Mouse (Mus musculus) kidney, embryonic 14.5 days (tissue): ENCODE measurements around the gene Pilrb1. TPM values are rescaled to one million over a fixed set of nuclear protein-coding genes. Genes with fewer than 3 reads are reported as not detected.

Source experiments
- ATAC-seq: fragments of 200-750 bp; cut with Nextera tagmentation; 2 replicates; pipeline ENCODE4 v1.8.0; 2017; ENCODE audit warnings: moderate number of reproducible peaks, mild to moderate bottlenecking, moderate TSS enrichment, moderate library complexity; ENCODE audit not compliant: low FRiP score, low TSS enrichment
- H3K27ac ChIP-seq: fragments of 300-500 bp; sonication (generic); 2 replicates; pipeline ENCODE4 v1.5.1; 2014; ENCODE audit warnings: low read depth, mild to moderate bottlenecking, low read length, moderate library complexity, mixed read lengths
- H3K27me3 ChIP-seq: fragments of 300-500 bp; sonication (generic); 2 replicates; pipeline ENCODE4 v1.6.1; 2014; ENCODE audit warnings: mild to moderate bottlenecking, low read length; ENCODE audit not compliant: control insufficient read depth, insufficient read depth
- H3K36me3 ChIP-seq: fragments of 300-500 bp; sonication (generic); 2 replicates; pipeline ENCODE4 v1.6.1; 2014; ENCODE audit warnings: low read length, mixed read lengths; ENCODE audit not compliant: control insufficient read depth, insufficient read depth
- H3K4me1 ChIP-seq: fragments of 300-500 bp; sonication (generic); 2 replicates; pipeline ENCODE4 v1.6.1; 2014; ENCODE audit warnings: low read length, mixed read lengths; ENCODE audit not compliant: control insufficient read depth, insufficient read depth
- H3K4me2 ChIP-seq: fragments of 300-500 bp; sonication (generic); replicated peaks from 2 replicates; pipeline ENCODE4 v1.6.1; 2014; ENCODE audit warnings: low read depth, mild to moderate bottlenecking, low read length
- H3K4me3 ChIP-seq: fragments of 300-500 bp; sonication (generic); 2 replicates; pipeline ENCODE4 v1.5.1; 2014; ENCODE audit warnings: mild to moderate bottlenecking, low read length
- H3K9ac ChIP-seq: fragments of 300-500 bp; sonication (generic); 2 replicates; pipeline ENCODE4 v1.6.1; 2014; ENCODE audit warnings: low read depth, mild to moderate bottlenecking, low read length, moderate library complexity
- H3K9me3 ChIP-seq: fragments of 300-500 bp; sonication (generic); 2 replicates; pipeline ENCODE4 v1.6.1; 2016; ENCODE audit warnings: low read length; ENCODE audit not compliant: control insufficient read depth
- WGBS: fragments of 180-500 bp; shearing (Covaris S2); extraction: QIAGEN DNeasy Blood & Tissue Kit; methylation state at CpG from one replicate; pipeline ENCODE4 v1.1.7; 2014; 5-methylcytosine and 5-hydroxymethylcytosine counted together
- polyA plus RNA-seq: library from polyadenylated mRNA; unstranded; fragments of >200 nt; fragmentation: Nextera tagmentation; extraction: Ambion mirVana; gene quantifications from 2 replicates; pipeline ENCODE4 v1.2.1, GENCODE M21; 2014

The Pilrb1 gene
- polyA plus RNA-seq, 1 experiment from 2014 or later, result 0.31 TPM

DNA sequence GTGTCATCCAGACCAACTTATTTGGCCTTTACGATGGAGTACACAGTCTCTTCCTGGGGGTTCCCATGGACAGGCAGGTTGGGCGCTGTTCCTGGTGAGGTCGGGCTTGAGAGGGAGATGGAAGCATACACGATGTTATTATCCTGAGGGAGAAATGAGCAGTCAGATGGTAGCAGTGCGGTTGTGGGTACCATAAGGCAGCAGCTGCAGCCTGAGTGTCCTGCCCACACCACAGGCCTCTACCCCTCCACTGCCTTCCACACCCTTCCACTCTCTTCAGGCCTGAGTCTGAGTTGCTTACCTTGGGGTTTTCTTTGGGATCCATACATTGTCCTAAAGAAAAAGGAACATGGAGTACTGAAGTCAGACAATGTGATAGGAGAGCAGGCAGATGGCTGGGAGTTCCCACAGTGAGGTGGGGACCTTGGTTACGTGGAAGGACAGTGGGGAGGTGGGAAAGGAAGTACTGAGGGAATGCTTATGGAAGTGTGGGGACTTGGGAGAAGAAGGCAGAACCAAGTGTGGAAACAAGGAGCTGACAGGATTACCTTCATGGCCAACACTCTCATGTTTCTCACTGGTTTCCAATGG is 34.4 kb downstream of the Pilrb1 start:
- no peaks in the 10 kb centered on the region for H3K9me3 ChIP-seq
- no peak for ATAC-seq
- no peaks in the 10 kb centered on the region for H3K4me1 ChIP-seq
- no peaks in the 10 kb centered on the region for H3K27me3 ChIP-seq
- H3K27ac ChIP-seq, result no peak overlapping the region
- H3K36me3 ChIP-seq, result no peaks in the 10 kb centered on the region
- no peak overlapping the region for H3K4me2 ChIP-seq
- H3K4me3 ChIP-seq, result no peak overlapping the region
- no peak overlapping the region for H3K9ac ChIP-seq
- 89% methylated on average over 6 of the region's 6 CpGs for WGBS

DNA sequence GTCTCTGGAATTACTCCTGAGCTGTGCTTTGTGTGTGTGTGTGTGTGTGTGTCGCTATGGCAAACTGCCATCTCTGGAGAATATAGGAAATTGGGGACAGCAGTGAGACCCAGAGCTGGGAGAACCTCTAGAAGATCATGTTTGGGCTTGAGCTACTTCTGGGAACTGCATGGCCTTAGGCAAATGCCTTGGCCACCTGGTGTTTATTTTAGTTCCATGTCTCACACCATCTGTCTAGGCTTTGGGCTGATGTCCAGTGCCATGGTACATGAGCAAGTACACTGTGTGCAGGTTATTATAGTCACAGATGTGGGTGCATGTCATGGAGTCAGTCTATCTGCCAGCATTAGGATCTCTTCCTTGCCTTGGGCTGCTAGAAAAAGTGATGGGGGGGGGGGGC is 35.3 kb downstream of the Pilrb1 start:
- no peak for ATAC-seq
- Histone ChIP-seq H3K27ac (no peak overlapping the region), H3K4me2 (no peak overlapping the region), H3K9ac (no peak overlapping the region), H3K4me3 (no peak overlapping the region), H3K4me1 (no peaks in the 10 kb centered on the region), H3K36me3 (no peaks in the 10 kb centered on the region), H3K9me3 (no peaks in the 10 kb centered on the region), H3K27me3 (no peaks in the 10 kb centered on the region)
- WGBS, result 82% methylated on average over 1 of the region's 1 CpGs

DNA sequence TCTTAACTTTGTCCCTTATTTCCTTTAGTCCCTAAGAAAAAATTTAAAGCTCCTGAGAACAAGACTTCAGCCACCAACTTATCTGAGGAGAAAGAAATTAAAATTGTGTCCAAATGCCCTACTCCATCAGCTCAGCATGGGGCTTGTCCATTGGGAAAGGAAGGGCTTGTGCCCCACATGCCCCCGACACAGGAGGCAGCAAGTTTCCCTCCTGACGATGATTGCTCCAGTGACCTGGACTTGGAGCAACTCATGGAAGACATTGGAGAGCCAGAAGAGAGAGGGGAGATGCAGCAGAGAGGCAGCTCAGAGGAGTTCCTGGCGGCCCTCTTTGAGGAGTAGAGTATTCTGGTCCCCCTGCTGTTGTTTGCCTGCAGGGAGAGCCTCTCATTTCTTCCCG is 35.8 kb downstream of the Pilrb1 start:
- no peak overlapping the region for H3K4me2 ChIP-seq
- H3K36me3 ChIP-seq, result no peaks in the 10 kb centered on the region
- H3K4me1 ChIP-seq, result no peaks in the 10 kb centered on the region
- no peak overlapping the region for H3K4me3 ChIP-seq
- H3K27ac ChIP-seq, result no peak overlapping the region
- no peak overlapping the region for H3K9ac ChIP-seq
- 71% methylated on average over 4 of the region's 4 CpGs for WGBS
- no peaks in the 10 kb centered on the region for H3K9me3 ChIP-seq
- no peaks in the 10 kb centered on the region for H3K27me3 ChIP-seq
- no peak for ATAC-seq

DNA sequence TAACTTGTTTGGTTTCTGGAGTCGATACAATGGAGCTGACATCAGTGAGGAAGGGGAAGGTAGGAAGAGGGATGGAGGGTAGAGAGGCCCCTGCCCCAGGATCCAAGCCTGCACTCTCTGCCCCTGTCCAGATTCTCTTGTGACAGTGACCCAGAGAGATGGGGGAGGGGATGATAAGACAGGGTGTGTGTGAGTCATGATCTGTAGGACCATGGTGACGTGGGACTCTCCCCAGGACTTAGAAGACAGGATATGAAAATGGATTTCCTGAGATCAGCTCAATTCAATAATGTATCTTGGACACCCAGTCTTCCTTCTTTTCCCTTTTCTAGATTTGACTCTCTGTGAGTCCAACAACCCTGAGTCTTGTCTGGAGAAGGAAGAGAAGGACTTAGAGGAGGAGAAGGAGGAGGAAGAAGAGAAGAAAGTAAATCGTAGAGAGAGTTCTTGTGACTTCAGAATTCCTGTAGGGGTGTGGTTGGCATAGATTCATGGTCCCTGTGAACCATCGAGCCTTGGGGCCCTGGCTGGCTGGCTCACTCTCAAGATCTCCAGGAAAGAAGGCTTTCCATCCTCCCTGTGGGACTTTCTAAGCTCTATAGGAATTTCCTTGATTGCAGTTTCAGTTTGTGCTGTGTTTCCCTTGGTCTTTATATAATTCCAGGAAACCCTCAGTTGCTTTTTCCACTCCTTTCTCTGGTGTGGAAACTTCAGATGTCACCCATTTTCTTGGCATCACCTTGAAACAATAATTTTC is 40.3 kb downstream of the Pilrb1 start:
- no peaks in the 10 kb centered on the region for H3K9me3 ChIP-seq
- H3K4me2 ChIP-seq, result no peak overlapping the region
- H3K4me1 ChIP-seq, result no peaks in the 10 kb centered on the region
- 68% methylated on average over 4 of the region's 4 CpGs for WGBS
- ATAC-seq, result no peak
- no peak overlapping the region for H3K4me3 ChIP-seq
- H3K27ac ChIP-seq, result no peak overlapping the region
- H3K27me3 ChIP-seq, result no peaks in the 10 kb centered on the region
- no peaks in the 10 kb centered on the region for H3K36me3 ChIP-seq
- no peak overlapping the region for H3K9ac ChIP-seq

DNA sequence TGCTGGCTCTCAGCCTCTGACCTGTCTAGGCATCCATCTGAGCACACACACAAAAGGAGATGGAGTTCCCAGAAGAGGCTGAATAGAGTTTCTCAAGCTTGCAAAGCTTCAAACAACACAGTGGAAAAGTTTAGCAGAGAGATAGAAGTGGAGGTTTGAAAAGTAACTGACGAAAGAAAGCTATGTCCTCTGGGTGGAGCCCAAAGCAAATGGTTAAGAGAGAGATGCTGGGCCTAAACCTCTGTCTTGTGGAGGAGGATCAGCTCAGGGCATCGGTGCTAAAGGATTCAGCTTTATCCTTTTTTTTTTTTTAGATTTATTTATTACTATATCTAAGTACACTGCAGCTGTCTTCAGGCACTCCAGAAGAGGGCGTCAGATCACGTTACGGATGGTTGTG is 49.6 kb downstream of the Pilrb1 start:
- no peak for ATAC-seq
- 88% methylated on average over 5 of the region's 5 CpGs for WGBS

DNA sequence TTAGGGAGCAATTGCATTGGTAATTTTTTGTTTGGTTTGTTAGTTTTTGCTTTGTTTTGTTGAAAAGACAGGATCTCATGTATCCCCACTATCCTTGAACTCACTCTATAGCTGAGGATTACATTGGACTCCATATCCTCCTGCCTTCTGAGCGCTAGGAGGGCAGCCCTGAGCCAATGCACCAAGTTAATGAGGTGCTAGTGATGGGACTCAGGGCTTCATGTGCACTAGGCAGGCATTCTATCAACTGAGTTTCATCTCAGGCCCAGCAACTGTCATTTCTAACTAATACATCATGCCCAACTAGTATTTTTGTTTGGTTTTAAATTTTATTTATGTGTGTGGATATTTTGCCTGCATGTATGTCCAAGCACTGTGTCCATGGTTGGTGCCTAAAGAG is 51.7 kb downstream of the Pilrb1 start:
- no peaks in the 10 kb centered on the region for H3K4me1 ChIP-seq

More for the DNA sequence above, 49.6 kb downstream of the Pilrb1 start:
- no peak overlapping the region for H3K9ac ChIP-seq
- no peak overlapping the region for H3K27ac ChIP-seq
- H3K4me1 ChIP-seq, result no peaks in the 10 kb centered on the region
- H3K9me3 ChIP-seq, result no peaks in the 10 kb centered on the region
- H3K4me2 ChIP-seq, result no peak overlapping the region
- no peak overlapping the region for H3K4me3 ChIP-seq
- H3K27me3 ChIP-seq, result no peaks in the 10 kb centered on the region
- no peaks in the 10 kb centered on the region for H3K36me3 ChIP-seq

More for the DNA sequence above, 51.7 kb downstream of the Pilrb1 start:
- H3K9ac ChIP-seq, result no peak overlapping the region
- H3K4me2 ChIP-seq, result no peak overlapping the region
- H3K36me3 ChIP-seq, result no peaks in the 10 kb centered on the region
- H3K27ac ChIP-seq, result no peak overlapping the region
- H3K27me3 ChIP-seq, result no peaks in the 10 kb centered on the region
- no peak overlapping the region for H3K4me3 ChIP-seq
- no peak for ATAC-seq
- H3K9me3 ChIP-seq, result no peaks in the 10 kb centered on the region
- WGBS, result 79% methylated on average over 1 of the region's 1 CpGs

Other genes starting within 250 kb of the Pilrb1 start
- gene Pcolce, start 244.3 kb downstream of the Pilrb1 start, polyA plus RNA-seq, result 96.0 and 97.6 TPM in 2 replicates
- not detected in 2 replicates for gene Fbxo24, start 229.1 kb downstream of the Pilrb1 start, polyA plus RNA-seq
- gene Lrch4, start 229.0 kb downstream of the Pilrb1 start, polyA plus RNA-seq, result 37.6 and 43.2 TPM in 2 replicates
- gene Gm20605, start 228.9 kb downstream of the Pilrb1 start, polyA plus RNA-seq, result 5.7 and 12.5 TPM in 2 replicates
- gene Sap25, start 216.8 kb downstream of the Pilrb1 start, polyA plus RNA-seq, result 9.3 and 10.1 TPM in 2 replicates
- 0.43 and 0.84 TPM in 2 replicates for gene Irs3, start 212.4 kb downstream of the Pilrb1 start, polyA plus RNA-seq
- gene Agfg2, start 173.4 kb downstream of the Pilrb1 start, polyA plus RNA-seq, result 14.4 and 14.8 TPM in 2 replicates
- gene Nyap1, start 116.5 kb downstream of the Pilrb1 start, polyA plus RNA-seq, result 0.56 and 1.1 TPM in 2 replicates
- gene Tsc22d4, start 112.4 kb downstream of the Pilrb1 start, polyA plus RNA-seq, result 104 and 121 TPM in 2 replicates
- gene Ppp1r35, start 79.3 kb downstream of the Pilrb1 start, polyA plus RNA-seq, result 41.6 and 54.8 TPM in 2 replicates
- 11.8 and 16.4 TPM in 2 replicates for gene Mepce, start 70.5 kb downstream of the Pilrb1 start, polyA plus RNA-seq
- 21.8 and 27.4 TPM in 2 replicates for gene Zcwpw1, start 70.3 kb downstream of the Pilrb1 start, polyA plus RNA-seq
- gene Pilra, start 21.8 kb downstream of the Pilrb1 start, polyA plus RNA-seq, result 1.1 and 1.2 TPM in 2 replicates
- gene Pilrb2, start 13.7 kb upstream of the Pilrb1 start, polyA plus RNA-seq, result 0.61 and 0.76 TPM in 2 replicates
- not detected in 2 replicates for gene Cyp3a13, start 63.5 kb upstream of the Pilrb1 start, polyA plus RNA-seq
- gene Gjc3, start 105.0 kb upstream of the Pilrb1 start, polyA plus RNA-seq, result not detected in 2 replicates
- not detected in 2 replicates for gene Azgp1, start 123.4 kb upstream of the Pilrb1 start, polyA plus RNA-seq
- gene Smok3a, start 163.2 kb upstream of the Pilrb1 start, polyA plus RNA-seq, result not detected in 2 replicates
- gene Smok3b, start 163.3 kb upstream of the Pilrb1 start, polyA plus RNA-seq, result not detected in 2 replicates
- not detected in 2 replicates for gene Smok3c, start 195.1 kb upstream of the Pilrb1 start, polyA plus RNA-seq
- gene Zkscan1, start 227.0 kb upstream of the Pilrb1 start, polyA plus RNA-seq, result 16.5 and 33.7 TPM in 2 replicates